Mouse (Mus musculus): ENCODE measurements around the gene Pex5. TPM values are rescaled to one million over a fixed set of nuclear protein-coding genes. Genes with fewer than 3 reads are reported as not detected.
A peak's percentile ranks its signal among the peaks of the same experiment; 100 is the strongest.

Pex5 gene
- polyA plus RNA-seq (2017; shearing (Covaris generic)), result 10 to 100 TPM in 1 of 3 experiments, 1 to 10 TPM in 2; 7.0 to 10.1 (median 9.3) TPM

DNA sequence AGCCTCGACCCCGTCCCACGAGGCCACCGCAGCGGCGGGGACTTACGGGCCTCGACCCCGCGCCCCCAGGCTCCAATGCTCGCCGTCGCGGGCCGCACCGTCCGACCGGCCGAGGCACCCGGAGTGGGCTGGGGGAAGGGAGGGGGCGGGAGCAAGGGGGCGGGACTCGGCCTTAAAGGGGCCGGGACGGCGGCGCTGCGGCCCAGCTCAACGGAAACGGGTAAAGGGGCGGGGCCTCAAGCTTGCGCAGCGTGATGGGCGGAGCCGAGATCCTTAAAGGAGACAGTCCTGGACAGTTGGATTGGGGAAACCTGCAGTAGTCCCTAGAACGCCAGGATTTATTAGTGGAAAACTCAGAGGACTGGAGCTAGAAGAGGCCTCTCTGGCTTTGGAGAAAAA is at the start of gene Pex5:
Pex5 (minus strand) TSS at position 141 of the 399 bp plus-strand sequence.
- peak; percentile 91 for ATAC-seq

DNA sequence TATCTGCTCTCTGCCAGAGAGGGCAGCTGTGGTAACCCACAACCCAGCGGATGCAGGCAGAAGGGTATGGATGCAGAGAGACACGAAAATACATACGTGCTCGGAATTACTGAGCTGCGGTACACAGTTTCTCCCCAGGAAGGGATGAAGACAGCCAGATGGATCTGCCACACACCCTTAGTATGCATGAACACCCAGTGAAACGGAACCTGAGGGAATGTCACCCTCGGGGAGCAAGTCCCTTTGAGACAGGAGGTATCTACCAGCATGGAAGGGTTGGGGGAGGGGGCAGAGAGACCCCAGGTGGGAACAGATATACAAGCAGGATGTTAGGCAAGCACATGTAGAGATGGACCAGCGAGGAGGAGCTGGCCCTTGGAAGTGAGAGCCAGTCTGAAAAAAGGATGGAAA is 49.0 kb upstream of the Pex5 start:
- ATAC-seq, result no peak

DNA sequence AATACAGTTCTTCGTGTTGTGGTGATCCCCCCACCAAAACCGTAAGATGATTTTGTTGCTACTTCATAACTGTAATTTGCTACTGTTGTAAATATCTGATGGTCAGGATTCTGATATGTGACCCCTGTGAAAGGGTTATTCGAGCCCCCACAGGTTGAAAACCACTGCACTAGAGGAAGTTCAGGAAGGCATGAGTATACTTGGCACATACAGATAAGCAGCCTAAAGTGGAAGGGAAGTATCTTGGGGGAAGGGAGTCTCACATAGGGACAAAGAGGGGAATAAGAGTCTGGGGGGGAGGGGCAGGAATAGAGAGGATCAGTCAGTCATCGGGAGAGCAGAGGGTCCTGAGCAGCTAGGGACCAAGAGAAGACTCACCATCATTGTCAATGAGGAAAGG is 44.5 kb upstream of the Pex5 start:
- no peak for ATAC-seq

DNA sequence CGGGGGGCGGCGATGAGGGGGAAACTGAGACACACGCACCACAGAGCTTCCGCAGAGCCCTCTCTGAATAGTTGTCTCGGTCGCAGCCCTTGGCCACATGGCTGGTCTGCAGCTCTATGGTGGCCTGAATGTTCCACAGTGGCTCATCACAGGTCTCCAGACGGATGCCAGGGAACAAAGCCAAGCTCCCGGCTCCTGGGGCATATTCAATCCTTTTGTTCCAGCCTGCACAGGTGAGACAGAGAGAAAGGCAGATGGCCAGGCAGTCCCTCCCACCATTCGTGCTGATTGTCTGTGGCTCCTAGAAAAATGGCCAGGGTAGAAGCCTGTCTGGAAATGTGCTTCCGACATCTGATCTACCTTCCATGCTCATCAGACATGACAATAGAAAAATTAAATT is 43.6 kb upstream of the Pex5 start:
- ATAC-seq, result no peak

DNA sequence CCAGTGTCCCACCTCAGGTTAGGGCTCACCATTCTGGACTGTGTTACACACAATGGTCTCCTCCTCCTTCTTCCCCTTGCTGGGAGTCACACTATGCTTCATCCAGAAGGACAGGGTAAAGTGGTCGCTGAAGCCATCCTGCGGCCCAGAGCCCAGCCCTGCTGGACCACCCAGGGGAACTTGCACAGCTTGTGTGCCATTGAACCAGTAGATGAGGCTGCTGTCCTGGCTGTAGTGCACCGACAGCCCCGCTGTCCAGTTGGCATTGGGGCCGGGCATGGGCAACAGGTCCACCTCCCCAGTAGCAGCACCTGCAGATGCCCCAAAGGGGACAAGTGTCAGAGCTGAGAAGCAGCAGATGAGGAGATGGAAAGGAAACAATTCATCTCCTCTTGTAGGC is 43.0 kb upstream of the Pex5 start:
- ATAC-seq, result no peak

DNA sequence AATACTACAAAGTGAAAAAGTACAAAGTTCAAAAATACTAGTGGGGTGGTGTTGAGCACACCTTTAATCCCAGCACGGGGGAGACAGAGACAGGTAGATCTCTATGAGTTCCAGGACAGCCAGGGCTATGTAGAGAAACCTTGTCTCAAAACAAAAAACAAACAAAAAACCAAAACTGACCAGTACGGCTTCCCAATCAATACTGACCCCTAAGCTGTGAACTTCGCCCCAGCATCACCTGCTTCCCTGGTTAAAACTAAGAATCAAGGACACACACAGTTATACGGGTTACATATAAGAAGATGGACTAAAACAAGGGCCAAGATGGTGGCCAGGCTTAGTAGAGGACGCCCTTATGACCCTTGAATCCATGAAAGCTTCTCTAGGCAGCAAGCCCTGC is 41.4 kb upstream of the Pex5 start:
- no peak for ATAC-seq

DNA sequence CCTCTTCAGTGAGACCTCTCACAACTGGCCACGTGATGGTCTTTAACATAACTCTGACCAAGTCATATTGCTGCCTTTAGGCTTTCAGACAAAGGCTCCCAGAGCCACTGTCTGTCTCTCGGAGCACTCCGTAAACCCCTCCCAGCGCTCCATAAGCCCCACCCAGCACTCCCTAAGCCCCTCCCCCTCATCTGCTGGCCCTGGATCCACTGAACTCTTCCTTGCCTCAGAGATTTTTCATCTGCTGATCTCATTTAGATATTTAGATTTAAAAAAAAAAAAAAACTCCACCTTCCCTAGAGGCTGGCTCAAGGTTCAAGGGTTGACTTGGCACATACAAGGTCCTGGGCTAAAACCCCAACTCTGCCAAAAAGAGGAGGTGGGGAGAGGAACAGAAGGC is 38.9 kb upstream of the Pex5 start:
- no peak for ATAC-seq

DNA sequence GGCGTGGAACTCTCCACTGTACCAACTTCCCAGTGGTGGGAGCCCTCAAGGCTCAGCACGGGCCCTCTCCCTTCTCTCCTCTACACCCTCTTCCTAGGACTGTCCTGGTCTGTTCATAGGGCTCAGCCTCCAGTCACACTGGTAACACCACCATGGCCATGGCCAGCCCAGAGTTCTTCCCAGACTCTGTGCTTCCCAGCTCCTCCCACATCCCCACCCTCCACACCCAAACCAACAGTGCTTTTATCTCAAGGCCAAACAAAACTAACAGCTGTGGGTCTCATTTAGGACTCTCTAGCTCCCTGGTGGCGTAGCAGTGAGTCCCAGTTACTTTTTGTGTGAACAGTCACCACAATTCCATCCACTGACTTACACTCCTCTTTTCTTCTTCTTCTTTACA is 37.1 kb upstream of the Pex5 start:
- no peak for ATAC-seq

DNA sequence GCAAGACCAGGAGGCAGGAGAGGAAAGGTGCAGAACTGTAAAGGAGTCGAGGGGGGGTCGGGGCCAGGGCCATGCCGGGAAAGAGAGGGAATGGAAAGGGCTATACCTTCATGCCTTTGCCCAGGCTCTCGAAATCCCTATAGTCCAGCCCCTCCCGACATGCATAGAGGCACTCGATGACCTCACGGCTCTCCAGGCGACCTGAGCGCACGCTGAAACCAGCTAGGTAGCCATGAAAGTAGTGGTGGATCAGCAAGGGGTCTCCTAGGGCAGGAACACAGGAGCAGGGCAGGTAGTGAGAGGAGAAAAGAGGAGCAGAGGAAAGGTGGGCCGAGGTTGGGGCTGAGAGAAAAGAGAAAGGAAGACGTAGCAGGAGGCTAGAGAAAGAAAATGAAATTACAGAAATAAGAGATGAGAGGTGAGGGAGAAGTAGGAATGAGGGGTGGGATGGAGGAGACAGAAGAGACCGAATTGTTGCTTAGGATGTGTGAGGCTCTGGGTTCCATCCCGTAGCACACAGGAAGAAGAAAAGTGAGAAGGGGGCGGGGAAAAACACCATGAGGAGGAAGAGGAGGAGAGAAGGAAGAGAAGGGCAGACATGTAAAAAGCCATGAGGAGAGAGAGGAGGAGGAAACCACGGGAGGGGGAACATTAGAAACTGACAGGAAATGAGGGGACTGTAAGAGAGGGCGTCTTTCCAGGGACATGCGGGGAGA is 35.0 kb upstream of the Pex5 start:
- no peak for ATAC-seq

DNA sequence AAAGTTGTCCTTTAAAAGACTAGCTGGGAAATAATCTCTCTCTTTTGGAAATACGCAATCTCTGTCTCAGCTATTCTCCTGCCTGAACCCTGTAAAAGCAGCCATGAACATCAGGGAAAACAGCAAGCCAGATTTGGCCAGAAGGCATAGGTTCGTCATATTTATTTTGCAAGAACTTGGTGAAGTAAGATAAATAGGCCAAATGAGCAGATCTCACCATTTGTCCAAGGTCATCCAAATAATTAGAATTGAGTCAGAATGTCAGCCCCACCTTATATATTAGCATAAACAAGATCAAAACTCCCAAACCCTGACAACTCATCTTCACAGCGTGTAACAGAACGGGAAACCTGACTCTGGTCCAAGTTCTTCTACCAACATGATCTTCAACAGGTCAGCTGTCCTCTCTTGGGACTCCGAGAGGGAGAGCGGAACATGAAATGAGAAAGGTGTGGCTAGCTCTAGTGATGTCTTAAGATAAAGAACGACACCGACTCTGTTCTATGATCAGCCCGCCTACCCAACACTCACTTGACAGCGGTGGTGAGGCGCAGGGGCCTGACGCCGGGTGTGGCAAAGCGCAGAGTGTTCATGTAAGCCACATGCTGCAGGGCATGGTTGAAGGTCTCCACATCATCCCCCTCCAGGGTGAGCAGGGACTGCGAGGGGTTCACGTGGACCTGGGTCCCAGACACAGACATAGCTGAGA is 34.2 kb upstream of the Pex5 start:
- no peak for ATAC-seq

DNA sequence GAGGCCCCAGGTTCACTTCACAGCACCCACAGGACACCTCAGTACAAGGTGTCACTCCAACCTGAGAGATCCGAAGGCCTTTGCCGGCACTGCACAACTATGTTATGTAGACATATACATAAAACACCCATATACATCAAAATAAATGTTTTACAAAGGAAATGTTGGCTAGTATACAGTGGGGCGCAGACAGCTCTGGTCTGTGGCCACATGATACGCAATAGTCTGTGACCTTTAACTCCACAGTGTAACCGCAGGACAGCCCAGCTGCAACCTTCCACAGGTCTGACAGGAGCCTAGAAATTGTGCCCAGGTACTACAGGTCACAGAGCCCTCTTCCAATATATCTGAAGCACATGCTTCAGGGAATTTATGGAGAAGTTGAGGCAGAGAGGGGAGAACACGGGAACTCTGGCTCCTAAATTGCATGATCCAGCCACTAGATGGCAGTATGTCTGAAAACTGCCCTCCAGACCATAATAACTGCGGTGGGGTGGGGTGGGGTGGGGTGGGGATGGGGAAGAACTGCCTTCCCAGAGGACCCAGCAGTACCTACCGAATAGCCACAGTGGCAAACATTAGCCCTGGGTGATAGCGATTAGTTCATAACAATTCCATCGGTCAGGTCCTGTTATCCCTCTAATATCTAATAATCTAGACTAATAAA is 33.5 kb upstream of the Pex5 start:
- no peak for ATAC-seq

DNA sequence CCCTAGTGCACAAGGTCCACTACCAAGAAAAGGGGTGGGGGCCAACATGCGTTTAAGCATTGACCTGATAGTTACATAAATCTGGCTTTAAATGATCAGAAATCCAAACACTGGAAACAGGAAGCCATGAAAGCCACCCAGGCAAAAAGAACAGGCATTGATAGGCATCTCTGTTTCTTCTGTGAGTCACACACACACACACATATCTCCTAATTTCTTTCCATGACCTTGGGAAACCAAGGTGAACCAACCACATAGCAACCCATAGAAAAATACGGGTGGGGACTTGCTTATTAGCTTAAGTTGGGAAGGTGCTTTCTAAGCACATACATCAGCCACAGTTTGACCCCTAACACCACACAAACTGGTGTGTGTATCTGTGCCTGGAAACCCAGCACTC is 32.5 kb upstream of the Pex5 start:
- ATAC-seq, result no peak

DNA sequence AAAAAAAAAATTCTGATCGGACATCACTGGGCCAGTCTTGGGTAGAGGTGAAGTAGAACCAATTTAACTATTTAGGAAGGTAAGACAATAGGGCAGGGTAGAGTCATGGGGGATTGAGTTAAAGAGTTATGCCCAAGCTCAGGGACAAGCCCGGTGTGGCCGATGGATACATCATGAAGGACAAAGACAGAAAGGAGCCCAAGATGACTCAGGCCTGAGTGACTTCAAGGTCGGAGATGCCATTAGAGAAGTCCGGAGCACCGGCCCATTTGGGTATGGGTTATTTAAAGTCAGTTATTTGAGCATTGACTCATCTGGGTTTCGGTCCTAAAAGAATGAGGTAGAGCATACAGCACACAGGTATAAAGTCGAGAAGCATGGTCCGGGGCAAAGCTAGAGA is 31.6 kb upstream of the Pex5 start:
- no peak for ATAC-seq

DNA sequence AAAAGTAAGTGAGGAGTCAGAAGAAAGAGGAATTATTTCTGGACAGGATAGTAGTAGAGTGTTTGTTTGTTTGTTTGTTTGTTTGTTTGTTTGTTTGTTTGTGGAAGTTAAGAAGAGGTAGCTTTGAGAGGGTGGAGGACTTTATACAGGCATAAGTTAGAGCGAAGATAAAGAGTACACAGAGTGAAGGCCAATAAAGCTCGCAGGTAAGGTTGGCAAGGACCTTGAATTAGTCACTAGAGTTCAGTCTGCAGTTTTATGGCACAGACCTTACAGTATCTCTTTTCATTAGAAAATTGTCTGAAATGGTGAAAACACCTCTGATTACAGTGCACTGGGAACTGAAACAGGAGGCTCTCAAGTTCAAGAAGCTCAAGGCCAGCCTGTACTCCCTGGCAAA is 31.2 kb upstream of the Pex5 start:
- ATAC-seq, result no peak

DNA sequence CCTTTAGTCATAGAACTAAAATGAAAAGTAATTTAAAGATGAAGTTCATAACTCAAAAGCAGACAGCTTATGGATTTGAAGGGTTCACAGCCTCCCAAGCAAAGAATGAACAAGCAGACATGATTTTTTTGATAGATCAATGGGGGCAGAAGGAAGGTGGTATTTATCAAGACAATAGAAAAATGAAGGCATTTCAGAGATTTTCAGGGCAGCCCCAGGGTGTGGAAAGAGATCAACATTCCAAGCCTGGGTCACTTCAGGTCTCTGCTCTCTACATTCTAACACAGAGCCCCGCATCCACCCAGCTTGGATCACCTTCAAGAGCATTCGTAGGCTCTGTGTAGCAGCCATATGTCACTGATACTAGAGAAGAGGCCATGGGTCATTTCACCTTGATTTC is 28.5 kb upstream of the Pex5 start:
- no peak for ATAC-seq

DNA sequence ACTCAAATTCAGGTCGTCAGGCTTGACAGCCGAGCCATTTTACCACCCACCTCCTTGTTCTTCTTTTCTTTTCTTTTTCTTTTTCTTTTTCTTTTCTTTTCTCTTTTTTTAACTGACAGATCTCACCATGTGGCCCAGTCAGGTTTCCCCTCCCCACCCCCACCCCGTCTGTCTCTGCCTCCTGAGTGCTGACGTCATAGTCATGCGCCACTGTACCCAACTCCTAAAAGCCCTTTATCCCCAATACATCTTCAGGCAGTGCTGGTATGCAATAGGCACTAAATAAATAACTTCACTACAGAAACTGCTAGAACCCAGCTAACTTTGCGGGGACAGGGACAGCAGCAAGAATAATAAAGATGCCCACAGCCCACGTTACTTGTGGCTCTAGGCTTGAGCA is 21.4 kb upstream of the Pex5 start:
- ATAC-seq, result no peak

DNA sequence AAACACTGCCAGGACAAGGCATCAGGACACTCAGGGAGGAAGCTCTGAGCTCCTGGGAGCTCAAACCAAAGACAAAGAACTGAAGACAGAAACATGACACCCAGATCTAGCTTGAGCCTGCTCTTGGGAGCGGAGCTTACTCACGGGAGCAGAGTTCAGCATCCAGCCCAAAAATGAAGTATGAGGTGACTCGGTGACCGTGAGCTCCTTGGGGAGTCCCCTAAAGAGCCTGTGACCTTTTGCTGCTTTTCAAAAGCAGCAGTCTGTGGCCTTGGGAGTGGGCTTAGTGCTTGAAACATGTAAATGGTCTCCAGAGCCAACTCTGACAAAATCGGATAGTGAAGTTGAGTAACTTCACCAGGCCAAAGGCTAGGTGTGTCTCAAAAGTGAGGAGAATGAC is 20.3 kb upstream of the Pex5 start:
- ATAC-seq, result no peak

DNA sequence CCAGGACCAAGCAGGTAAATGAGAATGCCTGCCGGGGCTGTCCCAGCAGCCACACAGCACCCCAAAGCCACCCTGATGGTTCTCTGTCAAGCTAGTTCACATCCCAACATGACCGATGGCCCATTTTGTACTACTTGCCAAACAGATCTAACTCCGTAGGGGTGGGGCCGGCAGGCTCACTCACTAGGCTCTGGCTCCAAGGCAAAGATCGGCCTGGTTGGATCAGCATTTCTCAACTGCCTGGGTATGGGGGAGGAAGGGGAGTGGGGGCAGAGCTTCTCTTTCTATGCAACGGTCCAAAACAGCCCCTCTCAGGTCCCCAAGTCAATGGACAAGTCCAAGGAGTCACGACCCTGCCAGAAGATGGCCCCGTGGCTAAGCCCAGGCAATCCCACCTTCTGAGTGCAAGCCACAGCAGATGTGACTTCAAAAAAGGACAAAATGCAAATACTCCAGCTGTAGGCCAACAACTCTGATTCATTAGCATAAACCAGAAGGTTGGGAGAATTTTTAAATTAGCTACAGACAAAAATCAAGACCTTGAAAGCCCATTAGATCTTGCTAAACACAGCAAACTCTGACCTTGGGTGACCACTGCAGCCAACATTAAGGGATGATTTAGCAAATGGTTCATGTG is 18.9 kb upstream of the Pex5 start:
- ATAC-seq, result no peak

DNA sequence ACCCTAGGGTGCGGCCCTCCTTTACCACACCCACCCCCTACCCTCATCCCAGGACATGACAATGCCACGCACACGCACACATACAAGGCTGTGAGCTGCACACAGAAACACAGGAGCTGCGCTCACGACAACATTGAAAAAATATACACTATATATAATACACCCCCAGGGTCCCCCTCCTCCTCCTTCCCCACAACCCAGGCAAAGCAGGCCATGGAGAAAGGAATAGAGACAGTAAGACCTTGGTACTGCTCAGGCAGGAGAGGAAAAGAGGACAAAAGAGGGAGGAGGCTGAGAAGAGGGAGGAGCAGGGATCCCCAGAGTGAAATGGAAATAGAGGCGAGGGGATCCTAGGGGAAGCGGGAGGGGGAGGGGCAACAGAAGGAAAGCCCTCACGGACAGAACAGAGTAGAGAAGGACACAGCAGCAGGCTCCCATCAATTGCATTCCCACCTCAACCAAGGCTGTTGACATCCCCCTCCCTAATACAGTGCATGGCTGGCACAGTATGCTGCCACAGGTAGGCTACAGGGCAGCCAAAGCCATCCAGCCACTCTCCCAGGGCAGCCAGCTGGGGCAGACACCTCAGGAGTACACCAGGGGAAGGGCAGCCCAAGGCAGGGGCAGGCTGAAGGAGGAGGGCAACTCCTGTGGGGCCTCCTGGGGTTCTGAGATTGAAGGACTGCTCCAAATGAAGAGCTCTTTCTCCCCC is 16.1 kb upstream of the Pex5 start:
- ATAC-seq, result no peak

DNA sequence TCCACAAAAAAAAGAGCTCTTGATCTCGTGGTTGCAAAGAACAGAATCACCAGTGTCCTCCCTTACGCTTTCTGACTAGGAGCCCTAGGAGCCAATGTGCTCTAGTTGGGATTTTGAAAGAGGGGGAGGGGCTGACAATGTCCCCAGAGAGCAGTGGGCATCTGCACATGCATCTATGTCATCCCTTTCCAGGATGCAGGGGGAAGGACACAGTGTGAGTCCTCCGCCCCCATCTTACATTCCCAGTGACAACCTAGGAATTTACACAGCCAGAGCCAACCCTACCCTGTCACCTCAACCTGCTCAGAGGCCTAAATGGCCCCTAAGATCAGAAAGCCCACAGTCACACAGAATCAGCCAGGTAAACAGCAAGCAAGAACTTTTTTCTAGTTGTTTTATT is 15.5 kb upstream of the Pex5 start:
- ATAC-seq, result no peak

DNA sequence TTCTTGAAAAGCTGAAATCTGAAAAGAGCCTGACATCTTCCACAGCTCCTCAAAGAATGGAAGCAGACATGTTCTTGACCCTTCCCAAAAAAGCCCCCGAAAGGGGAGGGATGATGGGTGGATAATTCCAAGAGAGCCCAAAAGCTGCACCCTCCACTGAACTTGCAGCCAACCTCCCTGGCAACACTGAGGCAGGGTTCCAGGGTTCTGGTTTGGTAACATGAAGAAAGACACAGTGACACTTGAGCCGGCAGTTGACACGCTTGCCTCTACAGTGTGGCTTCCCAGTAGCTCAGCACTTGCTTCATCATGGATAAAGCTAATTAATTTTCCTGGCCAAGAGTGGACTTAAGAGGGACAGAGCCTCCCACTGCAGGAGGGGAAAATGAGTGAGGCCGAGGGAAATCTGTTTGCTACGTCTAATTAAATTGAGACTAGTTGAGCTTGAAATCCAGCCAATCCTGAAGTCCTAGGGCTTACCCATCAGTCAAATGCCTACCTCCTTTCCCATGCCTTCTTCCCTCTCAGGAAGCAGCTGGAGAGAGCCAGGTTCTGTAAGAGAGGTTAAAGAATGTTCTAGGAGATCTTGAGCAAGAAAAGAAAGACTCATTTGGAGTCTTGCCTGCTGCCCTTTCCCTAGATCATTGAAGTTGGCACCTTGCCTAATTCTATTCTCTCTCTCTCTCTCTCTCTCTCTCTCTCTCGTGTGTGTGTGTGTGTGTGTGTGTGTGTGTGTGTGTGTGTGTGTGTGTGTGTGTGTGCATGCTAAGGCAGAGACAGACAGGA is 13.1 kb upstream of the Pex5 start:
- ATAC-seq, result no peak

DNA sequence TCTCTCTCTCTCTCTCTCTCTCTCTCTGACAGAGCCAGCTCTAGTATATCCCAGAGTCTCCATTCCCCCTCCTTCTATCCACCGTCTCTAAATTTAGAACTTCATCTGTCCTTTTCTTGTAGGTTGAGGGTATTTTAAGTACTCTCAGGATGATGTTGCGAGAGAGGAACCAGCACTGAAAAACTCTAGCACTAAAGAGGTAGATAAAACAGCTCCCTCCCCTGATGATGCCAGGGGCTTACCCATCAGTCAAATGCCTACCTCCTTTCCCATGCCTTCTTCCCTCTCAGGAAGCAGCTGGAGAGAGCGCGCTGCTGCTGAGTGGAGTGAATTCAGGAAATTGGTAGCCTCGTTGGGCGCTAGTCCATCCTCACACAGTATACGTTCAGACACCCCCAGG is 12.4 kb upstream of the Pex5 start:
- ATAC-seq, result no peak

Measured in inflammation-experienced regulatory T-cells, adult 6 months (primary cell).